Mouse (Mus musculus): ENCODE results near the gene Intu. TPM values are rescaled to one million over a fixed set of nuclear protein-coding genes. Genes with fewer than 3 reads are reported as not detected.

Intu gene
- polyA plus RNA-seq, 1 experiment from 2014 or later = 3.7 TPM

DNA sequence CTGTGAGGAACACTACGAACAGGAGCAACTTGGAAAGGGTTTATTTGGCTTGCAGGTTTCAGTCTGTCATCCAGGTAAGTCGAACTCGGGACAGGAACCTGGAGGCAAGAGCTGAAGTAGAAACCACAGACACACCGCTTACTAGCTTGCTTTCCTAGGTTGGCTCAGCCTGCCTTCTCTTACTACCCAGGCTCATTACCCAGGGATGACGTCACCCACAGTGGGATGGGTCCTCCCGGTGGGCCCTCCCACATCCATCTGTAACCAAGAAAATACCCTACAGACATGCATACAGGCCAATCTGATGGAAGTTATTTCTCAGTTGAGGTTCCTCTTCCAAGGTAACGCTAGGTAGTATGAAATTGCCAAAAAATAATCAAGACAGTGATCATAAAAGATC is 6.2 kb upstream of the Intu start:
- Histone ChIP-seq H3K9ac (ENCODE audit: low read length) (no peak overlapping the region), H3K4me1 (ENCODE audit: control insufficient read depth, insufficient read depth, low read length) (peaks cover 12% of the 10 kb centered on the region), H3K4me2 (ENCODE audit: low read depth, low read length) (no peak overlapping the region), H3K9me3 (replicated peaks; ENCODE audit: control insufficient read depth, low read length) (peaks cover 3% of the 10 kb centered on the region; the same call in 1 of the 2 replicates), H3K36me3 (ENCODE audit: control insufficient read depth, insufficient read depth) (no peaks in the 10 kb centered on the region), H3K4me3 (ENCODE audit: low read length) (no peak overlapping the region), H3K27me3 (ENCODE audit: control insufficient read depth, insufficient read depth, low read length) (no peaks in the 10 kb centered on the region), H3K27ac (ENCODE audit: low read length) (no peak overlapping the region)
- no peak for ATAC-seq (replicated peaks; ENCODE audit: extremely low read depth, insufficient read depth, low FRiP score)
- 75% methylated on average over 7 of the region's 7 CpGs for WGBS

DNA sequence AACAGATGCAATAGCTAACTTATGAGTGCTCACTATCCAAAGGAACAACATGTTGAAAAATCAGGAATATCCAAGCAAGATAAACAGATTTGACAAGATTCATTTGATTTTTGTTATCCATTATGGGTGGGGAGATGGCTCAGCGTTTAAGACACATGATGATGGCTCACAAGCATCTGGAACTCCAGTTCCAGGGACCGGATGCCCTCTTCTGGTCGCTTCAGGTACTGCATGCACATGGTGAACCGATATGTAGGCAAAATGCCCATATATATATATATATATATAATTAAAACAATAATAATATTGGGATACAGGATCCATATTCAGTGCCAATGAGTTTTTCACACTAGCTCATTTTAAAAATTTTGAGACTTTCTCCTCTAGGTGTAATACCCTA is 5.7 kb upstream of the Intu start:
- WGBS = 26% methylated on average over 4 of the region's 4 CpGs
- no peak overlapping the region for H3K4me2 ChIP-seq (ENCODE audit: low read depth, low read length)
- peaks cover 3% of the 10 kb centered on the region; the same call in 1 of the 2 replicates for H3K9me3 ChIP-seq (replicated peaks; ENCODE audit: control insufficient read depth, low read length)
- no peak overlapping the region for H3K9ac ChIP-seq (ENCODE audit: low read length)
- H3K4me1 ChIP-seq (ENCODE audit: control insufficient read depth, insufficient read depth, low read length) = peaks cover 12% of the 10 kb centered on the region
- no peaks in the 10 kb centered on the region for H3K36me3 ChIP-seq (ENCODE audit: control insufficient read depth, insufficient read depth)
- no peaks in the 10 kb centered on the region for H3K27me3 ChIP-seq (ENCODE audit: control insufficient read depth, insufficient read depth, low read length)
- H3K4me3 ChIP-seq (ENCODE audit: low read length) = no peak overlapping the region
- no peak overlapping the region for H3K27ac ChIP-seq (ENCODE audit: low read length)
- ATAC-seq (replicated peaks; ENCODE audit: extremely low read depth, insufficient read depth, low FRiP score) = no peak

DNA sequence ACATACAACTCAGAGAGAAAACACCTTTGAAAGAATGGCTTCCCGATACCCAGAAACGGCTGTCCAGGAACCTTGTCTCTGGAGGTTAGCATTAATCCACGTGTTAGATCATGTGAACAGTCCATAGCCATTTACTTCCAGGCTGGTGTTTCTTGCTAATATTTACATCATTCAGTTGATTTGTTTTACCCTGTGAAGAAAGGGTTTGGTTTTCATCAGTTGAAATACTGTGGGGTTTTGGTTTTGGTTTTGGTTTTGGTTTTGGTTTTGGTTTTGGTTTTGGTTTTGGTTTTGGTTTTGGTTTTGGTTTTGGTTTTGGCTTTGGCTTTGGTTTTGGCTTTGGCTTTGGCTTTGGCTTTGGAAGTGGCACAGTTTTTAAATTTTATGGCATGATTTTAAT is 5.0 kb upstream of the Intu start:
- Histone ChIP-seq H3K4me3 (ENCODE audit: low read length) (no peak overlapping the region), H3K9me3 (replicated peaks; ENCODE audit: control insufficient read depth, low read length) (peaks cover 3% of the 10 kb centered on the region; the same call in 1 of the 2 replicates), H3K4me2 (ENCODE audit: low read depth, low read length) (no peak overlapping the region), H3K36me3 (ENCODE audit: control insufficient read depth, insufficient read depth) (no peaks in the 10 kb centered on the region), H3K27ac (ENCODE audit: low read length) (no peak overlapping the region), H3K9ac (ENCODE audit: low read length) (no peak overlapping the region), H3K4me1 (ENCODE audit: control insufficient read depth, insufficient read depth, low read length) (peaks cover 14% of the 10 kb centered on the region), H3K27me3 (ENCODE audit: control insufficient read depth, insufficient read depth, low read length) (no peaks in the 10 kb centered on the region; the same call in 1 of the 2 replicates)
- ATAC-seq (replicated peaks; ENCODE audit: extremely low read depth, insufficient read depth, low FRiP score) = no peak
- 83% methylated on average over 3 of the region's 3 CpGs for WGBS

DNA sequence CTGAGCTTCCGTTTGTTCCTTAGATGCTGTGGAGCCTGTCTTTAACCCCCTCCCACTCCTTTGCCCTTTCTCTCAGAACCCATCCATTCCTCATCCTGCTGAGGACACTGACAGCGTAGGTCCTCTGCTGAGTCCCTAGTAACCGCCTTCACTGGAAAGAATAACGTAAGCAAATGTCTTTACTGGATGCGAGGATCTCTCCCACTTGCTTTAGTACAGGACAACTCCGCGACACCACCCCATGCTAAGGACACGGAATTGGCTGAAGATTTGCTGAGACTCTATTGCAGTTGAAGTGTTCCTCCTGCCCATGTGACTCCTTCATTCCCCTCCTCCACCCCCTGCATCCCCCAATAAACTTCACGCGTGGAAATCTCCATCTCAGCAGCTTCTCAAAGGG is 3.9 kb upstream of the Intu start:
- Histone ChIP-seq H3K27ac (ENCODE audit: low read length) (no peak overlapping the region), H3K9ac (ENCODE audit: low read length) (no peak overlapping the region), H3K4me1 (ENCODE audit: control insufficient read depth, insufficient read depth, low read length) (peaks cover 21% of the 10 kb centered on the region), H3K4me3 (ENCODE audit: low read length) (no peak overlapping the region), H3K36me3 (ENCODE audit: control insufficient read depth, insufficient read depth) (no peaks in the 10 kb centered on the region), H3K4me2 (ENCODE audit: low read depth, low read length) (no peak overlapping the region), H3K27me3 (ENCODE audit: control insufficient read depth, insufficient read depth, low read length) (peaks cover 6% of the 10 kb centered on the region; the same call in 1 of the 2 replicates), H3K9me3 (replicated peaks; ENCODE audit: control insufficient read depth, low read length) (peaks cover 3% of the 10 kb centered on the region; the same call in 1 of the 2 replicates)
- ATAC-seq (replicated peaks; ENCODE audit: extremely low read depth, insufficient read depth, low FRiP score) = no peak
- WGBS = 53% methylated on average over 10 of the region's 10 CpGs

DNA sequence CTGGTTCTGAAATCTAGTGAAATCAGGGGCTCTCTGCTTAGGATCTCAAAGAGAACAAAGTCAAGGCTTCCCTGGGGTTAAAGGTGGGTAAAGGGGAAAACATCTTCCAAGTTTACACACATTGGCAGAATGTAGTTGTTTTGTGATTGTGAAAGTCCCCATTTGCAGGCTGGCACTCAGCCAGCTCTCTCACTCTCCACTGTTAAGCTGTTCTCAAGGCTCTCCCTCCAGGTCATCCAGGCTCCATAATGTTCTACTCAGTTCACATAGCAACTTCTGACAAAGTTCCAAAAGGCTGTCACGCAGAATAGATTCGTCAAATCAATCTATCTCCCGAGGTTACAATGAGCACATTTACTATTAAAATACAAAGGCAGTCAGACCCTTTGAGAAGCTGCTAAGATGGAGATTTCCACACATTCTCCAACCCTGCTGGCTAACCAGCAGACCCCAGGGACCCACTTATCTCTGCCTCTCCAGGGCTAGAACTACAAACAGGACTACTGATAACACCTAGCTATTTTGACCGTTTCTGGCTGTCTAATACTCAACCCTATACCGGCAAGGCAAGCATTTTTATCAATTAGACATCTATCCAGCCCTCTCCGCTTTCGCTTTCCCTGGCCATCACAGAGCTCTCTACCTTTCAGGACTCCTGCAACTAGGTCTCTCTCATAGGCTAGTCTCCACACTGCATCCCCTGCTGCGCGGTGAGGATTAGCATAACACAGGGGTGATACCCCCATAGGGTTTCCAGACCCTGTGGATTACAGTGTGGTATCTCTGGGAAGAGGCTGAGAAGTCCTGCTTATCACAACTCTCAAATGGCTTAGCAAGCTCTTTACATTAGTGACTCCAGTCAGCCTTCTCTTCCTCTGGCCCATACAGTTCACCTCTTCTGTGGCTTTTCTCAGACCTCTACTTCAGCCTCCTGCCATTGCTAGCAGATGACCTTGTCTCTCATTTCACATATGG is 2.8 kb upstream of the Intu start:
- peaks cover 3% of the 10 kb centered on the region; the same call in 1 of the 2 replicates for H3K9me3 ChIP-seq (replicated peaks; ENCODE audit: control insufficient read depth, low read length)
- H3K27me3 ChIP-seq (ENCODE audit: control insufficient read depth, insufficient read depth, low read length) = peaks cover 12% of the 10 kb centered on the region
- WGBS = 13% methylated on average over 9 of the region's 9 CpGs
- H3K36me3 ChIP-seq (ENCODE audit: control insufficient read depth, insufficient read depth) = no peaks in the 10 kb centered on the region
- no peak overlapping the region for H3K9ac ChIP-seq (ENCODE audit: low read length)
- H3K4me3 ChIP-seq (ENCODE audit: low read length) = no peak overlapping the region
- H3K27ac ChIP-seq (ENCODE audit: low read length) = no peak overlapping the region
- peaks cover 23% of the 10 kb centered on the region for H3K4me1 ChIP-seq (ENCODE audit: control insufficient read depth, insufficient read depth, low read length)
- 0 out of 2 replicates have a peak overlapping the region, but pooled peaks have one; percentile 5 for H3K4me2 ChIP-seq (ENCODE audit: low read depth, low read length)
- no peak for ATAC-seq (replicated peaks; ENCODE audit: extremely low read depth, insufficient read depth, low FRiP score)

DNA sequence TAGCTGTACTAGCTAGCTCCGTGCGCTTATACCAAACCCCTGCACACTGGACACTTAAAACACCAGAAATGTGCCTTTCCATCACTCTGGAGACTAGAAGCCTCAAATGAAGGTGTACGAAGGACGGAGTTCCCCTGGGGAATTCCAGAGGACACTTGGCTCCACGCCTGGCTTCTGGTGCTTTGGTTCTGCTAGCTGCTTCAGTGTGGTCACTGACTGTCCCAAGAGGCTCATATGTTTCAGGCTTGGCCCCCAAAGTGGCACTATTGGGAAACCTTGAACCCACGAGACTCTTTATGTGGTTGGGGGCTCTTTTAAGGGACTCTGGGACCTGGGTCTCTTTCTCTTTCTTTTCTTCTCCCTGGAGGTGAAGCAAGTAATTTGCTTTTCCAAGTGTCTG is 2.1 kb upstream of the Intu start:
- no peak for ATAC-seq (replicated peaks; ENCODE audit: extremely low read depth, insufficient read depth, low FRiP score)
- H3K4me3 ChIP-seq (ENCODE audit: low read length) = no peak overlapping the region
- peaks cover 3% of the 10 kb centered on the region; the same call in 1 of the 2 replicates for H3K9me3 ChIP-seq (replicated peaks; ENCODE audit: control insufficient read depth, low read length)
- WGBS = 47% methylated on average over 6 of the region's 6 CpGs
- no peak overlapping the region for H3K9ac ChIP-seq (ENCODE audit: low read length)
- H3K4me2 ChIP-seq (ENCODE audit: low read depth, low read length) = no peak overlapping the region
- no peaks in the 10 kb centered on the region for H3K36me3 ChIP-seq (ENCODE audit: control insufficient read depth, insufficient read depth)
- peaks cover 23% of the 10 kb centered on the region for H3K4me1 ChIP-seq (ENCODE audit: control insufficient read depth, insufficient read depth, low read length)
- no peak overlapping the region for H3K27ac ChIP-seq (ENCODE audit: low read length)
- H3K27me3 ChIP-seq (ENCODE audit: control insufficient read depth, insufficient read depth, low read length) = peaks cover 12% of the 10 kb centered on the region

DNA sequence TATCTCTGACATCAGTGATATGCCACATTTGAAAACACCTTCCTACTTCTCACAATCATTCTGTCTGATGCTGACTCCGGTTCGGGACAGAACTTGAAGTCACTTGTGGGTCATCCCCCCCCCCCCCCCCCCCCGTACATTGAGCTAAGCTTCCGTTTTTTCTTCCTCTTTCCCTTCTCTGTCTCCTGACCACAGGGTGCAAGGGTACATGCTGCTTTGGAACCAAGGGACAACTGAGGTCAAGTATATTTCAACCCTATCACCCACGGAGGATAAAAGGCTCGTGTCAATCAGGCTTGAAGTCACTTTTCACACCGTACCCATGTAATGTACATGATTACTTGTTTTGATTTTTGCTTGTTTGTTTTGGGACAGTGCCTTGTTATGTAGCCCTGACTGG is 241 bp upstream of the Intu start:
- peaks cover 23% of the 10 kb centered on the region for H3K4me1 ChIP-seq (ENCODE audit: control insufficient read depth, insufficient read depth, low read length)
- H3K4me2 ChIP-seq (ENCODE audit: low read depth, low read length) = peak overlapping the region; percentile 99
- peak overlapping the region; percentile 70 for H3K4me3 ChIP-seq (ENCODE audit: low read length)
- peaks cover 3% of the 10 kb centered on the region; the same call in 1 of the 2 replicates for H3K9me3 ChIP-seq (replicated peaks; ENCODE audit: control insufficient read depth, low read length)
- 0 out of 2 replicates have a peak, but pooled peaks have one; percentile 5 for ATAC-seq (replicated peaks; ENCODE audit: extremely low read depth, insufficient read depth, low FRiP score)
- 18% methylated on average over 7 of the region's 7 CpGs for WGBS
- H3K36me3 ChIP-seq (ENCODE audit: control insufficient read depth, insufficient read depth) = no peaks in the 10 kb centered on the region
- no peak overlapping the region for H3K27ac ChIP-seq (ENCODE audit: low read length)
- peaks cover 12% of the 10 kb centered on the region for H3K27me3 ChIP-seq (ENCODE audit: control insufficient read depth, insufficient read depth, low read length)
- H3K9ac ChIP-seq (ENCODE audit: low read length) = peak overlapping the region; percentile 72

DNA sequence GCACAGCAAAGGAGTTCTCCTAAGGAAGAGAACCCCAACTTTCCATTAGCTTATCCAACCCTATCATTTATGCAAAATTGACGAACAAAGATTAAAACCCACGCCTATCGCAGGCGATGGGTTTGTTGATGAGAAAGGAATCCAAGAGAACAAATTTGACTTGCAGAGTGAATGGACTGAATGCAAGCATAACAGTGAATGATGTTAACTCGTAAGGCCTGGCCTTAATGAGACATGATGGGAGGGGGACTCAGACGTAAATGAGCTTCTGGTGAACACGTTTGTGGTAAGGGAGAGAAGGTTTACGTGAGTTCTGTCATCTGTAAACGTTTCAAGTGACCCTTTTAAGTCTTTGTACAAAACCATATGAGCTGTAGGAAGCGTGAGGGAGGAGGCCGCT is 1.2 kb downstream of the Intu start:
- H3K27ac ChIP-seq (ENCODE audit: low read length) = no peak overlapping the region
- H3K4me2 ChIP-seq (ENCODE audit: low read depth, low read length) = peak overlapping the region; percentile 99
- H3K9ac ChIP-seq (ENCODE audit: low read length) = peak overlapping the region; percentile 72; the same call in 1 of the 2 replicates
- peaks cover 23% of the 10 kb centered on the region for H3K4me1 ChIP-seq (ENCODE audit: control insufficient read depth, insufficient read depth, low read length)
- ATAC-seq (replicated peaks; ENCODE audit: extremely low read depth, insufficient read depth, low FRiP score) = no peak
- H3K27me3 ChIP-seq (ENCODE audit: control insufficient read depth, insufficient read depth, low read length) = peaks cover 12% of the 10 kb centered on the region
- WGBS = 32% methylated on average over 11 of the region's 11 CpGs
- H3K9me3 ChIP-seq (replicated peaks; ENCODE audit: control insufficient read depth, low read length) = peaks cover 3% of the 10 kb centered on the region; the same call in 1 of the 2 replicates
- H3K4me3 ChIP-seq (ENCODE audit: low read length) = peak overlapping the region; percentile 70
- H3K36me3 ChIP-seq (ENCODE audit: control insufficient read depth, insufficient read depth) = no peaks in the 10 kb centered on the region

DNA sequence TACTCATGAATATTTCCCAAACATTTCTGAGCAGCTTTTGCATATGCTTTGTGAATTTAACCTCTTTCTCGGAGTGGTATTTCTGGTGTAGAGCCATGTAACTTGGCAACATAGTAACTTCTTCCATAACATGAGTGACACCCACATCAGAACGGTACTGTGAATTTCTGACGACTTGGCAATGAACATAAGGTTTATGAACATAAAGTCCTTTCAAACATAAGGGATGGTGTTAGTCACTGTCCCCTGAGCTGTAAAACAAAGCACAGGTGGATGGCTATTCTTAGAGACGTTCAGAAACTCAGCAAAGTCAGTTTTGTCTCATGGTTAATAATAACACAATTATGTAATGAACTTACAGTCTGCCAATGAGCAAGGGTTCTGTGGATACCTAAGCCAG is 3.1 kb downstream of the Intu start:
- H3K4me2 ChIP-seq (ENCODE audit: low read depth, low read length) = no peak overlapping the region
- no peak overlapping the region for H3K27ac ChIP-seq (ENCODE audit: low read length)
- H3K36me3 ChIP-seq (ENCODE audit: control insufficient read depth, insufficient read depth) = no peaks in the 10 kb centered on the region
- H3K4me1 ChIP-seq (ENCODE audit: control insufficient read depth, insufficient read depth, low read length) = peaks cover 11% of the 10 kb centered on the region
- peaks cover 15% of the 10 kb centered on the region for H3K27me3 ChIP-seq (ENCODE audit: control insufficient read depth, insufficient read depth, low read length)
- no peak overlapping the region for H3K4me3 ChIP-seq (ENCODE audit: low read length)
- peaks cover 3% of the 10 kb centered on the region; the same call in 1 of the 2 replicates for H3K9me3 ChIP-seq (replicated peaks; ENCODE audit: control insufficient read depth, low read length)
- no peak for ATAC-seq (replicated peaks; ENCODE audit: extremely low read depth, insufficient read depth, low FRiP score)
- no peak overlapping the region for H3K9ac ChIP-seq (ENCODE audit: low read length)
- 62% methylated on average over 4 of the region's 4 CpGs for WGBS
